Mouse (Mus musculus): ENCODE data around the gene Klrb1c.
"Not testable (repeated sequence)": the region's sequence is repeated elsewhere in the genome, so short reads cannot be mapped to it uniquely, and the experiment has no call there.

DNA sequence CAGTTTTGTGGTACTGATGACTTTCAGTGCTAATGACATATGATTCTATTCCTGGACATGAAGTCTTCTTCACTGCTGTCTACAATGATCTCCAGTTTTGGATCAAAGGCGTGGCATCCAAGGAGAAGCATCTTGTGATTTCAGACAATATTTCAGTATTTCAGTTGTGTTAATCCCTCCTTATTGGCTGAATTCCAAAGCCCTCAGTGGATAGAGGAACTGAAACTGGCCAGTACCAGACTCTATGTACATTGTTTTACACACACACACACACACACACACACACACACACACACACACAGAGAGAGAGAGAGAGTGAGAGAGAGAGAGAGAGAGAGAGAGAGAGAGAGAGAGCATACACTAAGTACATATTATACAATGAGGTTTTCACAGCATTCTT, 2.6 kb downstream of the Klrb1c start:
- not testable (repeated sequence) for TF ChIP-seq POLR2A (IDR thresholded peaks at IDR 0.05; ENCODE audit: borderline replicate concordance, control insufficient read depth, low read depth, low read length); CTCF (IDR thresholded peaks at IDR 0.05; ENCODE audit: control insufficient read depth, insufficient read depth, low read length)
